Comparison of ENCODE assay signal across 18 mouse cellular contexts in the genomic region with DNA sequence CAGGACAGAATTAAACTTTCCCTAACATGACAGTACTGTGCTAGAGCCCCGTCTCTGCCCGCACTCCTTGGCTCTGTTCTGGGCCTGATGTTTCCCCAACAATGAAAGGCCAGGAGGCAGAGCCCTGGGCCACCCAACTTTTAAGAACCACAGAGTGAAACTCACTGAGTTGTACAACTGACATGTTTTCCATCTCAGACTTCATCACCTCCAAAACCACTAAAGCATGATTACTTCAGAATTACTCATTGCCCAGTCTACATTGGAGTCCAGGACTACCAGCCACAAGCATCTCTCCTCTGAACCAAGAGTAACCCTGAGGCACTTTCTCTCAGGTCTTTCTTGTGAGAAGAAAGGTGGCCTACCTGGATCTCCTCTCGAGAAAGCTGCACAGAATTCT.
"Had no signal": no experiment of that assay in that cellular context is flagged by ENCODE, and none has a peak within 500 bp of the region (broad histone marks: within the 10 kb centered on the region; RNA-seq: fewer than 3 reads in every experiment).

No protein-coding gene starts in this region.

- H3K9ac ChIP-seq: lung, embryonic 14.5 days; midbrain, embryonic 13.5 days; midbrain, embryonic 15.5 days; neural tube, embryonic 13.5 days; neural tube, embryonic 15.5 days had no signal

- ATAC-seq: midbrain, embryonic 13.5 days; midbrain, embryonic 15.5 days had no signal

- H3K4me3 ChIP-seq: midbrain, embryonic 13.5 days; midbrain, embryonic 15.5 days; myocyte; neural tube, embryonic 13.5 days; neural tube, embryonic 15.5 days had no signal

- H3K4me2 ChIP-seq: lung, embryonic 14.5 days; midbrain, embryonic 11.5 days; midbrain, embryonic 13.5 days; midbrain, embryonic 15.5 days; neural tube, embryonic 13.5 days; neural tube, embryonic 15.5 days had no signal

- DNase-seq: lung, adult 18-20 months; lung, embryonic 14.5 days; lung, postnatal 10 days; lung, postnatal 4 days; retina, postnatal 1 day; right cerebral cortex, adult 18-20 months; right cerebral cortex, postnatal 25 days; right cerebral cortex, postnatal 4 days; spleen, adult 18-20 months; thymus, adult 18-20 months; thymus, postnatal 14 days; thymus, postnatal 36 days had no signal

- H3K27ac ChIP-seq: midbrain, embryonic 13.5 days; midbrain, embryonic 15.5 days; neural tube, embryonic 13.5 days; neural tube, embryonic 15.5 days had no signal

- H3K9me3 ChIP-seq: midbrain, embryonic 13.5 days; midbrain, embryonic 15.5 days; neural tube, embryonic 13.5 days; neural tube, embryonic 15.5 days had no signal

- H3K27me3 ChIP-seq: midbrain, embryonic 13.5 days; midbrain, embryonic 15.5 days; neural tube, embryonic 13.5 days; neural tube, embryonic 15.5 days had no signal
